Mouse (Mus musculus): Measurements from ENCODE around the gene Gm44503.

GRCm38 (mm10) chr9:72958521-72959450, at the start of gene Gm44503, which contains the start of gene Dyx1c1:
- TF ChIP-seq POLR2A (IDR thresholded peaks at IDR 0.05; ENCODE audit: extremely low read depth, insufficient read depth, low read length) (no peak), CTCF (IDR thresholded peaks at IDR 0.05; ENCODE audit: low read depth, low read length) (0 out of 2 replicates have a peak, but pooled peaks have one; percentile 12)
